Mouse (Mus musculus) erythroblast, adult 5-6 weeks (primary cell): Measurements from ENCODE around the gene Mrgpra2a. TPM values are rescaled to one million over a fixed set of nuclear protein-coding genes. Genes with fewer than 3 reads are reported as not detected.
"Not testable (repeated sequence)": the region's sequence is repeated elsewhere in the genome, so short reads cannot be mapped to it uniquely, and the experiment has no call there.

Experiments
- ATAC-seq: replicated peaks from 2 replicates; pipeline ENCODE4 v1.8.0; 2016; ENCODE audit warnings: moderate number of reproducible peaks, mild to moderate bottlenecking, moderate TSS enrichment, inconsistent platforms; ENCODE audit not compliant: poor library complexity, low FRiP score, severe bottlenecking
- total RNA-seq, 2 experiments: library from RNA; stranded (forward) in 1 of 2; stranded (reverse) in 1 of 2; fragments of 150-400 nt in 1 of 2; fragments of 200-764, 138-1000 nt in 1 of 2; gene quantifications; 2 replicates each; pipeline versions ENCODE4 v1.2.3 to v1.2.4; 2015 to 2017; ENCODE audit warnings: low replicate concordance in 2 of 2

Gene Mrgpra2a
- total RNA-seq (2015; ENCODE audit: low replicate concordance) (1.9 TPM in 1 of 2 replicates, not detected in the other), total RNA-seq (2017; ENCODE audit: low replicate concordance) (2.0 TPM in 1 of 2 replicates, not detected in the other)

GRCm38 (mm10) chr7:47452015-47452414, at the start of gene Mrgpra2a:
TSS of gene Mrgpra2a (minus strand) at chr7:47452139.
- not testable (repeated sequence) for ATAC-seq

- ATAC-seq = not testable (repeated sequence)
Measured at GRCm38 (mm10) chr7:47491266-47491665, 39.3 kb upstream of the Mrgpra2a start.

- not testable (repeated sequence) for ATAC-seq
Measured at GRCm38 (mm10) chr7:47489438-47489837, 37.5 kb upstream of the Mrgpra2a start.

- not testable (repeated sequence) for ATAC-seq
Measured at GRCm38 (mm10) chr7:47483181-47483580, 31.2 kb upstream of the Mrgpra2a start.

- not testable (repeated sequence) for ATAC-seq
Measured at GRCm38 (mm10) chr7:47473904-47474303, 22.0 kb upstream of the Mrgpra2a start.

GRCm38 (mm10) chr7:47465278-47465981, 13.5 kb upstream of the Mrgpra2a start:
- not testable (repeated sequence) for ATAC-seq

GRCm38 (mm10) chr7:47445729-47446128, 6.2 kb downstream of the Mrgpra2a start:
- ATAC-seq = not testable (repeated sequence)

- not testable (repeated sequence) for ATAC-seq
Measured at GRCm38 (mm10) chr7:47436463-47436862, 15.5 kb downstream of the Mrgpra2a start.

- ATAC-seq = not testable (repeated sequence)
Measured at GRCm38 (mm10) chr7:47427815-47428508, 24.0 kb downstream of the Mrgpra2a start.

GRCm38 (mm10) chr7:47410602-47411001, 41.3 kb downstream of the Mrgpra2a start:
- no peak for ATAC-seq

GRCm38 (mm10) chr7:47409545-47409944, 42.4 kb downstream of the Mrgpra2a start:
- ATAC-seq = no peak

- ATAC-seq = no peak
Measured at GRCm38 (mm10) chr7:47401125-47401524, 50.8 kb downstream of the Mrgpra2a start.

Other genes with a start within 250 kb of the Mrgpra2a start
- not detected in 2 replicates for gene Mrgpra6, start 247.2 kb downstream of the Mrgpra2a start, total RNA-seq (2015; ENCODE audit: low replicate concordance)
- not detected in 2 replicates for gene Mrgpra6, start 247.2 kb downstream of the Mrgpra2a start, total RNA-seq (2017; ENCODE audit: low replicate concordance)
- gene Mrgpra9, start 199.3 kb downstream of the Mrgpra2a start, total RNA-seq (2015; ENCODE audit: low replicate concordance) = not detected in 2 replicates
- gene Mrgpra9, start 199.3 kb downstream of the Mrgpra2a start, total RNA-seq (2017; ENCODE audit: low replicate concordance) = not detected in 2 replicates
- not detected in 2 replicates for gene Mrgpra1, start 97.9 kb downstream of the Mrgpra2a start, total RNA-seq (2015; ENCODE audit: low replicate concordance)
- gene Mrgpra1, start 97.9 kb downstream of the Mrgpra2a start, total RNA-seq (2017; ENCODE audit: low replicate concordance) = not detected in 2 replicates
- gene Mrgpra2b, start 76.7 kb upstream of the Mrgpra2a start, total RNA-seq (2015; ENCODE audit: low replicate concordance) = 33.0 and 39.7 TPM in 2 replicates
- gene Mrgpra2b, start 76.7 kb upstream of the Mrgpra2a start, total RNA-seq (2017; ENCODE audit: low replicate concordance) = 7.2 and 19.9 TPM in 2 replicates
- not detected in 2 replicates for gene Mrgpra3, start 149.2 kb upstream of the Mrgpra2a start, total RNA-seq (2015; ENCODE audit: low replicate concordance)
- not detected in 2 replicates for gene Mrgpra3, start 149.2 kb upstream of the Mrgpra2a start, total RNA-seq (2017; ENCODE audit: low replicate concordance)